Mouse (Mus musculus) limb, embryonic 11.5 days (tissue): ENCODE data around the gene Asxl1. TPM values are rescaled to one million over a fixed set of nuclear protein-coding genes. Genes with fewer than 3 reads are reported as not detected.

Experiments used
- ATAC-seq: fragments of 200-750 bp; cut with Nextera tagmentation; 2 replicates; pipeline ENCODE4 v1.8.0; 2017; ENCODE audit warnings: low read depth; ENCODE audit not compliant: insufficient number of reproducible peaks, low FRiP score, low TSS enrichment
- DNase-seq: peaks from one replicate; pipeline ENCODE4 v3.0.0-alpha.2; 2015; ENCODE audit warnings: low spot score
- H3K27ac ChIP-seq: fragments of 300-500 bp; sonication (generic); replicated peaks from 2 replicates; pipeline ENCODE4 v1.5.1; 2014; ENCODE audit warnings: low read depth, mild to moderate bottlenecking, low read length
- H3K27me3 ChIP-seq: fragments of 300-500 bp; sonication (generic); 2 replicates; pipeline ENCODE4 v1.6.1; 2014; ENCODE audit warnings: mild to moderate bottlenecking, low read length, mixed read lengths; ENCODE audit not compliant: control insufficient read depth, insufficient read depth
- H3K36me3 ChIP-seq: fragments of 300-500 bp; sonication (generic); 2 replicates; pipeline ENCODE4 v1.6.1; 2014; ENCODE audit warnings: mild to moderate bottlenecking, low read length, moderate library complexity, mixed read lengths; ENCODE audit not compliant: control insufficient read depth, insufficient read depth
- H3K4me1 ChIP-seq: fragments of 300-500 bp; sonication (generic); 2 replicates; pipeline ENCODE4 v1.6.1; 2014; ENCODE audit warnings: low read length, mixed read lengths; ENCODE audit not compliant: control insufficient read depth, insufficient read depth
- H3K4me2 ChIP-seq: fragments of 300-500 bp; sonication (generic); 2 replicates; pipeline ENCODE4 v1.6.1; 2014; ENCODE audit warnings: low read depth, mild to moderate bottlenecking, moderate library complexity; ENCODE audit not compliant: severe bottlenecking
- H3K4me3 ChIP-seq: fragments of 300-500 bp; sonication (generic); 2 replicates; pipeline ENCODE4 v1.5.1; 2014; ENCODE audit warnings: low read depth, low read length
- H3K9ac ChIP-seq: fragments of 300-500 bp; sonication (generic); 2 replicates; pipeline ENCODE4 v1.6.1; 2014; ENCODE audit warnings: mild to moderate bottlenecking, low read length
- H3K9me3 ChIP-seq: fragments of 300-500 bp; sonication (generic); 2 replicates; pipeline ENCODE4 v1.6.1; 2016; ENCODE audit warnings: low read length; ENCODE audit not compliant: control insufficient read depth
- WGBS: fragments of 180-500 bp; shearing (Covaris S2); extraction: QIAGEN DNeasy Blood & Tissue Kit; methylation state at CpG from one replicate; pipeline ENCODE4 v1.1.7; 2014; 5-methylcytosine and 5-hydroxymethylcytosine counted together
- polyA plus RNA-seq: library from polyadenylated mRNA; unstranded; fragments of >200 nt; fragmentation: Nextera tagmentation; extraction: Ambion mirVana; gene quantifications from 2 replicates; pipeline ENCODE4 v1.2.1, GENCODE M21; 2014

Asxl1 gene
- polyA plus RNA-seq, 1 experiment from 2014 or later, result 24.0 TPM

GRCm38 (mm10) chr2:153312884-153313283 lies 32.7 kb upstream of the Asxl1 start:
- no peaks in the 10 kb centered on the region for H3K36me3 ChIP-seq
- H3K9ac ChIP-seq, result no peak overlapping the region
- H3K4me1 ChIP-seq, result no peaks in the 10 kb centered on the region
- DNase-seq, result no peak
- no peaks in the 10 kb centered on the region for H3K9me3 ChIP-seq
- 90% methylated on average over 9 of the region's 9 CpGs for WGBS
- H3K27me3 ChIP-seq, result no peaks in the 10 kb centered on the region
- no peak overlapping the region for H3K27ac ChIP-seq
- H3K4me2 ChIP-seq, result no peak overlapping the region
- ATAC-seq, result no peak
- no peak overlapping the region for H3K4me3 ChIP-seq

GRCm38 (mm10) chr2:153318408-153318807 lies 27.2 kb upstream of the Asxl1 start:
- no peak for ATAC-seq
- 93% methylated on average over 4 of the region's 4 CpGs for WGBS
- Histone ChIP-seq H3K36me3 (peaks cover 3% of the 10 kb centered on the region; the same call in 1 of the 2 replicates), H3K4me3 (no peak overlapping the region), H3K4me1 (no peaks in the 10 kb centered on the region), H3K27ac (no peak overlapping the region), H3K4me2 (no peak overlapping the region), H3K27me3 (no peaks in the 10 kb centered on the region), H3K9ac (no peak overlapping the region), H3K9me3 (no peaks in the 10 kb centered on the region)
- no peak for DNase-seq

- WGBS, result 85% methylated on average over 8 of the region's 8 CpGs
- Histone ChIP-seq H3K4me3 (no peak overlapping the region), H3K4me1 (no peaks in the 10 kb centered on the region), H3K36me3 (peaks cover 3% of the 10 kb centered on the region; the same call in 1 of the 2 replicates), H3K4me2 (no peak overlapping the region), H3K9me3 (no peaks in the 10 kb centered on the region), H3K27me3 (no peaks in the 10 kb centered on the region), H3K9ac (no peak overlapping the region), H3K27ac (no peak overlapping the region)
- no peak for DNase-seq
- no peak for ATAC-seq
Observed at GRCm38 (mm10) chr2:153319036-153319643, 26.5 kb upstream of the Asxl1 start.

GRCm38 (mm10) chr2:153325706-153326376 lies 19.8 kb upstream of the Asxl1 start:
- peaks cover 6% of the 10 kb centered on the region; the same call in 1 of the 2 replicates for H3K36me3 ChIP-seq

GRCm38 (mm10) chr2:153332271-153332670 lies 13.4 kb upstream of the Asxl1 start:
- no peak overlapping the region for H3K4me2 ChIP-seq
- H3K9ac ChIP-seq, result no peak overlapping the region
- no peak overlapping the region for H3K4me3 ChIP-seq
- no peak overlapping the region for H3K27ac ChIP-seq
- ATAC-seq, result no peak
- H3K27me3 ChIP-seq, result no peaks in the 10 kb centered on the region
- H3K36me3 ChIP-seq, result no peaks in the 10 kb centered on the region; the same call in 1 of the 2 replicates
- WGBS, result 93% methylated on average over 5 of the region's 5 CpGs
- DNase-seq, result no peak
- H3K4me1 ChIP-seq, result no peaks in the 10 kb centered on the region
- H3K9me3 ChIP-seq, result no peaks in the 10 kb centered on the region

More at GRCm38 (mm10) chr2:153325706-153326376, 19.8 kb upstream of the Asxl1 start:
- DNase-seq, result no peak
- Histone ChIP-seq H3K27ac (no peak overlapping the region), H3K4me2 (no peak overlapping the region), H3K4me3 (no peak overlapping the region), H3K27me3 (no peaks in the 10 kb centered on the region), H3K4me1 (no peaks in the 10 kb centered on the region), H3K9me3 (no peaks in the 10 kb centered on the region), H3K9ac (no peak overlapping the region)
- no peak for ATAC-seq
- 86% methylated on average over 9 of the region's 9 CpGs for WGBS

- no peaks in the 10 kb centered on the region for H3K27me3 ChIP-seq
- no peak overlapping the region for H3K27ac ChIP-seq
- H3K4me3 ChIP-seq, result no peak overlapping the region
- no peaks in the 10 kb centered on the region for H3K9me3 ChIP-seq
- ATAC-seq (no peak), DNase-seq (no peak)
- 94% methylated on average over 3 of the region's 3 CpGs for WGBS
- H3K4me2 ChIP-seq, result no peak overlapping the region
- H3K9ac ChIP-seq, result no peak overlapping the region
- no peaks in the 10 kb centered on the region; the same call in 1 of the 2 replicates for H3K36me3 ChIP-seq
- H3K4me1 ChIP-seq, result no peaks in the 10 kb centered on the region
Observed at GRCm38 (mm10) chr2:153332981-153333380, 12.6 kb upstream of the Asxl1 start.

- ATAC-seq, result no peak
- Histone ChIP-seq H3K4me3 (no peak overlapping the region), H3K36me3 (no peaks in the 10 kb centered on the region), H3K4me2 (no peak overlapping the region), H3K9me3 (no peaks in the 10 kb centered on the region), H3K9ac (no peak overlapping the region), H3K4me1 (no peaks in the 10 kb centered on the region), H3K27ac (no peak overlapping the region), H3K27me3 (no peaks in the 10 kb centered on the region)
- DNase-seq, result no peak
- 92% methylated on average over 6 of the region's 6 CpGs for WGBS
Observed at GRCm38 (mm10) chr2:153333822-153334232, 11.8 kb upstream of the Asxl1 start.

- H3K27me3 ChIP-seq, result no peaks in the 10 kb centered on the region
- H3K4me2 ChIP-seq, result no peak overlapping the region
- WGBS, result 87% methylated on average over 3 of the region's 3 CpGs
- no peak overlapping the region for H3K9ac ChIP-seq
- ATAC-seq, result no peak
- no peaks in the 10 kb centered on the region for H3K36me3 ChIP-seq
- no peaks in the 10 kb centered on the region for H3K4me1 ChIP-seq
- no peak for DNase-seq
- H3K4me3 ChIP-seq, result no peak overlapping the region
- no peak overlapping the region for H3K27ac ChIP-seq
- H3K9me3 ChIP-seq, result no peaks in the 10 kb centered on the region
Observed at GRCm38 (mm10) chr2:153334281-153334680, 11.3 kb upstream of the Asxl1 start.
